In the genomic region with DNA sequence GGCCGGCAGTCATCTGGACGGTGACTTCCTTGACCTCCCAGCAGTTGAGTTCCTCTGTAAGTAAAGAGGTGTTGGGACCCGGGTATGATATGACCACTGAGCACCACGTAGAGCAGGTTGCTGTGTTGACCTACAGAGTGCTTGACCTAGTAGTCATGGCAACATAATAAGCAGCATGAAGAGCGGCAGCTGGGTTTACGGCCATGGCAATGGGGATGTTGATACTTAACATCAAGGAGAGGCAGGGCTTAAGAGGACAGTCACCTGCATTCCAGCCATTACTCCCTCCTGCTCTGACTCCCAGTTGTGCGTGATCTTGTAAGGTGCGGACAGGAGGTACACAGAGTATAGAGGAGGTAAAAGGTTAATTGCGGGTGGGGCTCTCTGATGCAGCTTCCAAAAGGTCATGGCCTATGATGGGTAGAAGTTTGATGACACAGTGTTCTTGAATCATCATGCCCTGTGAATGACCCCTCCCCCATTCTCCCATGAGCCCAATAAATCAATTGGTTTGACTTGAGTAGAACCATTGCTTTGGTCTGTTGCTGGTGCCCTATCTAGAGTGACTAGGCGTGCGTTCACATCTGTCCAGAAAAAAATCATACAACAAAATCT, we compare ENCODE assay signal across 18 mouse cellular contexts. TPM values are rescaled to one million over a fixed set of nuclear protein-coding genes. Genes with fewer than 3 reads are reported as not detected.
DNase-seq lines count a peak whose midpoint lies in the region; ATAC-seq lines count a peak whose summit lies in the region.
"Had no signal": no experiment of that assay in that cellular context is flagged by ENCODE, and none has a peak within 500 bp of the region (broad histone marks: within the 10 kb centered on the region; RNA-seq: fewer than 3 reads in every experiment).

No protein-coding gene starts in this region.

- no peaks in the 10 kb centered on the region for H3K36me3 ChIP-seq in kidney, embryonic 16.5 days (ENCODE audit: insufficient read depth, low read length)
- H3K36me3 ChIP-seq in embryonic facial prominence, embryonic 10.5 days (replicated peaks): no peaks in the 10 kb centered on the region
- H3K36me3 ChIP-seq: G1E; liver, embryonic 13.5 days had no signal

- 75% methylated on average over 11 of the region's 11 CpGs for WGBS in kidney, embryonic 16.5 days
- WGBS in embryonic facial prominence, embryonic 10.5 days: 79% methylated on average over 11 of the region's 11 CpGs
- WGBS in large intestine, adult 2 months: 51% methylated on average over 11 of the region's 11 CpGs

- peaks cover 12% of the 10 kb centered on the region for H3K4me1 ChIP-seq in kidney, embryonic 16.5 days (ENCODE audit: insufficient read depth, low read length)
- H3K4me1 ChIP-seq in embryonic facial prominence, embryonic 10.5 days: peaks cover 10% of the 10 kb centered on the region; the same call in 1 of the 2 replicates
- H3K4me1 ChIP-seq: liver, embryonic 13.5 days had no signal

- no peaks in the 10 kb centered on the region for H3K9me3 ChIP-seq in kidney, embryonic 16.5 days (ENCODE audit: low read length)
- H3K9me3 ChIP-seq in embryonic facial prominence, embryonic 10.5 days: no peaks in the 10 kb centered on the region
- H3K9me3 ChIP-seq: G1E; liver, embryonic 13.5 days had no signal

- no peak overlapping the region for H3K4me3 ChIP-seq in kidney, embryonic 16.5 days (ENCODE audit: low read length)
- H3K4me3 ChIP-seq in embryonic facial prominence, embryonic 10.5 days: no peak overlapping the region
- H3K4me3 ChIP-seq: liver, embryonic 13.5 days had no signal

- no peak overlapping the region for H3K9ac ChIP-seq in kidney, embryonic 16.5 days (replicated peaks; ENCODE audit: low read length)
- H3K9ac ChIP-seq: hindbrain, embryonic 14.5 days; liver, embryonic 13.5 days had no signal

- no peak overlapping the region for H3K4me2 ChIP-seq in kidney, embryonic 16.5 days (replicated peaks; ENCODE audit: low read depth, low read length)
- H3K4me2 ChIP-seq: hindbrain, embryonic 14.5 days; liver, embryonic 13.5 days; midbrain, embryonic 11.5 days had no signal

- H3K27ac ChIP-seq in kidney, embryonic 16.5 days (ENCODE audit: low read length): no peak overlapping the region
- H3K27ac ChIP-seq in embryonic facial prominence, embryonic 10.5 days (replicated peaks): no peak overlapping the region
- H3K27ac ChIP-seq: hindbrain, embryonic 14.5 days; liver, embryonic 13.5 days had no signal

- ATAC-seq in kidney, embryonic 16.5 days (ENCODE audit: low FRiP score, low TSS enrichment): peak; percentile 19; the same call in 1 of the 2 replicates
- ATAC-seq: forebrain, embryonic 14.5 days had no signal

- DNase-seq in kidney, adult 11 months: no peak
- DNase-seq in embryonic facial prominence, embryonic 10.5 days (ENCODE audit: low spot score): peak; percentile 14
- DNase-seq in large intestine, adult 2 months (ENCODE audit: low read depth, low spot score): peak; percentile 47
- DNase-seq in lung, postnatal 36 days: peak; percentile 73
- no peak for DNase-seq in layer of hippocampus, postnatal 25 days (ENCODE audit: extremely low spot score in 1 of 2, low spot score in 1 of 2)
- DNase-seq in retina, postnatal 1 day: no peak
- no peak for DNase-seq in left cerebral cortex, adult 9 months (ENCODE audit: low spot score in 2 of 2)
- DNase-seq: adrenal gland, postnatal 25 days; cerebellum, adult 9-11 months; kidney, adult 8-10 months; liver, embryonic 13.5 days; right cerebral cortex, adult 18-20 months; spleen, adult 18-20 months had no signal

- H3K27me3 ChIP-seq in kidney, embryonic 16.5 days (ENCODE audit: insufficient read depth, low read length): no peaks in the 10 kb centered on the region
- H3K27me3 ChIP-seq in embryonic facial prominence, embryonic 10.5 days (replicated peaks; ENCODE audit: low read depth, poor library complexity, severe bottlenecking): no peaks in the 10 kb centered on the region
- H3K27me3 ChIP-seq: liver, embryonic 13.5 days had no signal

RNA-seq across cellular contexts. Expression of a gene that starts 47.4 kb away (rescaled TPM):
- polyA plus RNA-seq in kidney, embryonic 16.5 days (2015; fragmentation: Nextera tagmentation; extraction: Ambion mirVana): 63.3 and 65.1 TPM in 2 replicates
- polyA plus RNA-seq in embryonic facial prominence, embryonic 10.5 days (2016; fragmentation: Nextera tagmentation; extraction: Ambion mirVana): 33.2 and 34.8 TPM in 2 replicates
- 26.9 and 51.1 TPM in 2 replicates for polyA plus RNA-seq in large intestine, adult 2 months (2012; rRNA removed)
- 100 to 1,000 TPM; 100 to 108 TPM for total RNA-seq in layer of hippocampus, postnatal 25 days (2021)

Comparison
In these comparisons a context has a peak if more than half of its experiments do, and no peak if none do; other contexts are left out.
1. DNase-seq: peak in embryonic facial prominence, embryonic 10.5 days (single experiment), large intestine, adult 2 months (single experiment) and lung, postnatal 36 days (single experiment); none in kidney, adult 11 months (single experiment), layer of hippocampus, postnatal 25 days (0 of 2), retina, postnatal 1 day (single experiment) and left cerebral cortex, adult 9 months (0 of 2).